Mouse (Mus musculus) stomach, embryonic 14.5 days (tissue): ENCODE data around the gene Neurl1a. TPM values are rescaled to one million over a fixed set of nuclear protein-coding genes. Genes with fewer than 3 reads are reported as not detected.

Experiments
- ATAC-seq: fragments of 200-750 bp; cut with Nextera tagmentation; 2 replicates; pipeline ENCODE4 v1.8.0; 2017; ENCODE audit warnings: low read depth, moderate TSS enrichment; ENCODE audit not compliant: insufficient number of reproducible peaks, insufficient read depth, low FRiP score
- H3K27ac ChIP-seq: fragments of 300-500 bp; sonication (generic); 2 replicates; pipeline ENCODE4 v1.5.1; 2014; ENCODE audit warnings: mild to moderate bottlenecking, low read length, moderate library complexity, mixed read lengths
- H3K27me3 ChIP-seq: fragments of 300-500 bp; sonication (generic); 2 replicates; pipeline ENCODE4 v1.6.1; 2014; ENCODE audit warnings: low read length, control low read depth, mixed read lengths; ENCODE audit not compliant: control insufficient read depth, insufficient read depth
- H3K36me3 ChIP-seq: fragments of 300-500 bp; sonication (generic); 2 replicates; pipeline ENCODE4 v1.6.1; 2014; ENCODE audit warnings: mild to moderate bottlenecking, control low read depth, low read length, moderate library complexity, mixed read lengths; ENCODE audit not compliant: control insufficient read depth, insufficient read depth
- H3K4me1 ChIP-seq: fragments of 300-500 bp; sonication (generic); 2 replicates; pipeline ENCODE4 v1.6.1; 2014; ENCODE audit warnings: low read length, control low read depth, mixed read lengths; ENCODE audit not compliant: control insufficient read depth, insufficient read depth
- H3K4me2 ChIP-seq: fragments of 300-500 bp; sonication (generic); replicated peaks from 2 replicates; pipeline ENCODE4 v1.6.1; 2014; ENCODE audit warnings: low read depth, low read length, control low read depth
- H3K4me3 ChIP-seq: fragments of 300-500 bp; sonication (generic); 2 replicates; pipeline ENCODE4 v1.5.1; 2014; ENCODE audit warnings: low read depth, low read length, control low read depth
- H3K9ac ChIP-seq: fragments of 300-500 bp; sonication (generic); replicated peaks from 2 replicates; pipeline ENCODE4 v1.6.1; 2014; ENCODE audit warnings: low read depth, mild to moderate bottlenecking, control low read depth, low read length, moderate library complexity, mixed read lengths
- H3K9me3 ChIP-seq: fragments of 300-500 bp; sonication (generic); 2 replicates; pipeline ENCODE4 v1.6.1; 2016; ENCODE audit warnings: low read depth, low read length, control low read depth; ENCODE audit not compliant: control insufficient read depth
- WGBS: fragments of 180-500 bp; shearing (Covaris S2); extraction: QIAGEN DNeasy Blood & Tissue Kit; methylation state at CpG from one replicate; pipeline ENCODE4 v1.1.7; 2014; 5-methylcytosine and 5-hydroxymethylcytosine counted together
- polyA plus RNA-seq: library from polyadenylated mRNA; unstranded; fragments of >200 nt; fragmentation: Nextera tagmentation; extraction: Ambion mirVana; gene quantifications from 2 replicates; pipeline ENCODE4 v1.2.1, GENCODE M21; 2014

Gene Neurl1a
- polyA plus RNA-seq, 1 experiment from 2014 or later: 10.2 TPM

- 13% methylated on average over 11 of the region's 11 CpGs for WGBS
- H3K9me3 ChIP-seq: no peaks in the 10 kb centered on the region
- H3K4me3 ChIP-seq: no peak overlapping the region
- H3K36me3 ChIP-seq: no peaks in the 10 kb centered on the region
- no peak overlapping the region for H3K27ac ChIP-seq
- H3K4me2 ChIP-seq: no peak overlapping the region
- H3K27me3 ChIP-seq: peaks cover 8% of the 10 kb centered on the region; the same call in 1 of the 2 replicates
- ATAC-seq: no peak
- no peak overlapping the region for H3K9ac ChIP-seq
- H3K4me1 ChIP-seq: peaks cover 15% of the 10 kb centered on the region
Observed at GRCm38 (mm10) chr19:47247791-47248190, 69.2 kb downstream of the Neurl1a start.

GRCm38 (mm10) chr19:47248296-47248695, 69.7 kb downstream of the Neurl1a start:
- WGBS: 63% methylated on average over 7 of the region's 7 CpGs
- H3K4me3 ChIP-seq: no peak overlapping the region
- H3K27ac ChIP-seq: no peak overlapping the region; the same call in 1 of the 2 replicates

GRCm38 (mm10) chr19:47248906-47249568, 70.4 kb downstream of the Neurl1a start:
- 0 out of 2 replicates have a peak, but pooled peaks cover 4% of the 10 kb centered on the region for H3K9me3 ChIP-seq
- no peak overlapping the region for H3K9ac ChIP-seq
- no peak for ATAC-seq
- H3K4me3 ChIP-seq: no peak overlapping the region
- peaks cover 17% of the 10 kb centered on the region; the same call in 1 of the 2 replicates for H3K27me3 ChIP-seq
- peak overlapping the region; percentile 27; the same call in 1 of the 2 replicates for H3K27ac ChIP-seq
- H3K4me2 ChIP-seq: no peak overlapping the region
- H3K4me1 ChIP-seq: peaks cover 15% of the 10 kb centered on the region
- WGBS: 61% methylated on average over 16 of the region's 16 CpGs
- H3K36me3 ChIP-seq: no peaks in the 10 kb centered on the region

More at GRCm38 (mm10) chr19:47248296-47248695, 69.7 kb downstream of the Neurl1a start:
- ATAC-seq: no peak
- Histone ChIP-seq H3K4me2 (no peak overlapping the region), H3K9ac (no peak overlapping the region), H3K36me3 (no peaks in the 10 kb centered on the region), H3K9me3 (no peaks in the 10 kb centered on the region), H3K27me3 (peaks cover 12% of the 10 kb centered on the region; the same call in 1 of the 2 replicates), H3K4me1 (peaks cover 15% of the 10 kb centered on the region)

- Histone ChIP-seq H3K4me3 (no peak overlapping the region), H3K9ac (no peak overlapping the region), H3K36me3 (no peaks in the 10 kb centered on the region), H3K9me3 (0 out of 2 replicates have a peak, but pooled peaks cover 4% of the 10 kb centered on the region), H3K4me2 (no peak overlapping the region), H3K27me3 (peaks cover 17% of the 10 kb centered on the region; the same call in 1 of the 2 replicates), H3K4me1 (peaks cover 15% of the 10 kb centered on the region), H3K27ac (no peak overlapping the region)
- WGBS: 73% methylated on average over 6 of the region's 6 CpGs
- ATAC-seq: no peak
Observed at GRCm38 (mm10) chr19:47250931-47251330, 72.3 kb downstream of the Neurl1a start.

GRCm38 (mm10) chr19:47253053-47253628, 74.5 kb downstream of the Neurl1a start:
- H3K27me3 ChIP-seq: peaks cover 17% of the 10 kb centered on the region; the same call in 1 of the 2 replicates
- peak overlapping the region; percentile 58 for H3K4me2 ChIP-seq
- H3K4me1 ChIP-seq: peaks cover 6% of the 10 kb centered on the region
- H3K9ac ChIP-seq: no peak overlapping the region
- no peak overlapping the region for H3K27ac ChIP-seq
- H3K9me3 ChIP-seq: 0 out of 2 replicates have a peak, but pooled peaks cover 4% of the 10 kb centered on the region
- peak overlapping the region; percentile 31 for H3K4me3 ChIP-seq
- 3% methylated on average over 89 of the region's 90 CpGs for WGBS
- ATAC-seq: no peak
- H3K36me3 ChIP-seq: no peaks in the 10 kb centered on the region

GRCm38 (mm10) chr19:47255036-47255435, 76.4 kb downstream of the Neurl1a start:
- 60% methylated on average over 2 of the region's 2 CpGs for WGBS
- Histone ChIP-seq H3K4me3 (no peak overlapping the region), H3K27ac (no peak overlapping the region), H3K9me3 (0 out of 2 replicates have a peak, but pooled peaks cover 4% of the 10 kb centered on the region), H3K4me2 (no peak overlapping the region), H3K36me3 (0 out of 2 replicates have a peak, but pooled peaks cover 3% of the 10 kb centered on the region), H3K9ac (no peak overlapping the region), H3K27me3 (peaks cover 17% of the 10 kb centered on the region; the same call in 1 of the 2 replicates), H3K4me1 (no peaks in the 10 kb centered on the region)
- ATAC-seq: no peak

GRCm38 (mm10) chr19:47255919-47256318, 77.3 kb downstream of the Neurl1a start:
- no peak overlapping the region for H3K4me2 ChIP-seq
- H3K9me3 ChIP-seq: 0 out of 2 replicates have a peak, but pooled peaks cover 4% of the 10 kb centered on the region
- no peak for ATAC-seq
- no peak overlapping the region for H3K4me3 ChIP-seq
- 0 out of 2 replicates have a peak, but pooled peaks cover 3% of the 10 kb centered on the region for H3K36me3 ChIP-seq
- H3K27ac ChIP-seq: no peak overlapping the region
- peaks cover 17% of the 10 kb centered on the region; the same call in 1 of the 2 replicates for H3K27me3 ChIP-seq
- WGBS: 61% methylated on average over 6 of the region's 6 CpGs
- H3K9ac ChIP-seq: no peak overlapping the region
- no peaks in the 10 kb centered on the region for H3K4me1 ChIP-seq

- Histone ChIP-seq H3K4me1 (no peaks in the 10 kb centered on the region), H3K4me3 (no peak overlapping the region), H3K36me3 (0 out of 2 replicates have a peak, but pooled peaks cover 8% of the 10 kb centered on the region), H3K9me3 (no peaks in the 10 kb centered on the region), H3K27ac (no peak overlapping the region), H3K27me3 (no peaks in the 10 kb centered on the region), H3K9ac (no peak overlapping the region), H3K4me2 (no peak overlapping the region)
- 13% methylated on average over 5 of the region's 5 CpGs for WGBS
- peak; percentile 46; the same call in 1 of the 2 replicates for ATAC-seq
Observed at GRCm38 (mm10) chr19:47259581-47259980, 81.0 kb downstream of the Neurl1a start.
